Mouse (Mus musculus): ENCODE data around the gene Gm11111. TPM values are rescaled to one million over a fixed set of nuclear protein-coding genes. Genes with fewer than 3 reads are reported as not detected.

The Gm11111 gene
- total RNA-seq, 4 experiments from 2014 or later: not detected

DNA sequence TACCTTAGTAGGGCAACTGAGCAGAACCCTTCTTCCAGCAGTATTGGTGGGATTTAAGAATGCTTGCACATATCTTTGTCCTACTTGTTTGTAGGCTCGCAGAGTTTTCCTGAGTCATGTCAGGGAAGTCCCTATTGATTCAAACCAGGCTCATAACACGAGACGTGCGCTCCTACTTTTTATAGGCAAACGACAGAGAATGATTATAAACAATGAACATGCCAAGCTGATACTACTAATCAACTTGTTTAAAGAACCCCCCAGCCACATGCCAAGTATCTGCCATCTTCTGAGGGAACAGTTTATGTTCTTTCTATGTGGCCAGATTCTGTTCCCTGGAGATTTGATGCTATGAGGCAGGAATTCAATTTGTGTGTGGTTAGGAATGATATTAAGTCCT, 28.3 kb downstream of the Gm11111 start:
- DNase-seq (ENCODE audit: low spot score in 2 of 2): no peak

DNA sequence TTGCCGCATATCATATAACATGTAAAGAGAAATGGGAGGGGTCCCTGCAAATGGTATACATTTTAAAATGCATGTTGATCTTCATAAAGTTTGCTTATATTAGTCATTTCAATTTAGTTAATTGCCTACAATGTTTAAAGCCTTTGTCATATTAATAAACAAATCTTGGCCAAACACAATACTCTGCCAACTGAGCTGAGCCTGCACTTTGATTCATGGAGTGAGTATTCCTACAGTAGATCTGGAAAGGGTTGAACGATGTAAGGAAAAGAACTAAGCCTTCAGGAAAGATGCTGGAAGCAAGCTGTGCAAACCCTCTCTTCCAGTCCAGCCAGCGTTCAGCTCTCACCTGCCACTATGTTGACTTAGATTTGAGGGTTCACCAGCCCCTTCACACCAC, 29.6 kb downstream of the Gm11111 start:
- DNase-seq (ENCODE audit: low spot score in 2 of 2): no peak

DNA sequence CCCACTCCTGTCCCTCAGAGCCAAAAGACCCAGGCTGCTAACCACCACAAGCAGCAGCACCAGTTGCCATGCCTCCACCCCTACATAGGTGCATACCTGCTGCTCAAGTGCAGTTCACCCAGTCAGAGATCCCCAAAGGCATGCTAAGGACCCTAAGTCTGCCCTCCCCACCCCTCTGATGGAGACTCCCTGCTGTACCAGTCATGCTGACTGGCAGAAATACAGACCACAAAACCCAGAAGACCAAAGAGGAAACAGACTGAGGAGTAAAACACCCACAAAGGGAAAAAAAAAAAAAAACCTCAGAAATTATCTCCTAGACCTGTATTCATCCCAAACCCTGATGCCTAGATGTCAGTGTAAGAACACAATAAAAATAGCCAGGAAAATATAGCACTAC, 33.4 kb downstream of the Gm11111 start:
- no peak for DNase-seq (ENCODE audit: low spot score in 2 of 2)

Other genes with a start within 250 kb of the Gm11111 start
- under 1 TPM in 3 of 4 experiments, not detected in 1; 0.41 to 0.96 (median 0.63) TPM for gene Cfap299, start 223.4 kb upstream of the Gm11111 start, total RNA-seq (2022)

Data from left cerebral cortex, adult 8-10 months (tissue).